Mouse (Mus musculus): Measurements from ENCODE around the gene Nectin1.

The Nectin1 gene

GRCm38 (mm10) chr9:43813156-43813555 is 69.4 kb downstream of the Nectin1 start:
- no peak for DNase-seq

GRCm38 (mm10) chr9:43822206-43822605 is 78.4 kb downstream of the Nectin1 start:
- no peak for DNase-seq

GRCm38 (mm10) chr9:43825178-43825577 is 81.4 kb downstream of the Nectin1 start:
- no peak for DNase-seq

GRCm38 (mm10) chr9:43826558-43827253 is 82.9 kb downstream of the Nectin1 start:
- DNase-seq = no peak

GRCm38 (mm10) chr9:43827593-43827992 is 83.8 kb downstream of the Nectin1 start:
- DNase-seq = peak; percentile 95

- peak; percentile 78 for DNase-seq
These were observed 85.2 kb downstream of the Nectin1 start for GRCm38 (mm10) chr9:43828960-43829359.

- DNase-seq = peak; percentile 81
These were observed 89.4 kb downstream of the Nectin1 start for GRCm38 (mm10) chr9:43833232-43833631.

- peak; percentile 75 for DNase-seq
These were observed 90.5 kb downstream of the Nectin1 start for GRCm38 (mm10) chr9:43834283-43834682.

GRCm38 (mm10) chr9:43838561-43838960 is 94.8 kb downstream of the Nectin1 start:
- DNase-seq = no peak

- DNase-seq = no peak
These were observed 99.3 kb downstream of the Nectin1 start for GRCm38 (mm10) chr9:43842921-43843577.

- no peak for DNase-seq
These were observed 99.9 kb downstream of the Nectin1 start for GRCm38 (mm10) chr9:43843711-43844127.

GRCm38 (mm10) chr9:43845660-43846455 is 102.1 kb downstream of the Nectin1 start:
- no peak for DNase-seq

GRCm38 (mm10) chr9:43847861-43848260 is 104.1 kb downstream of the Nectin1 start:
- DNase-seq = no peak

- DNase-seq = no peak
These were observed 106.5 kb downstream of the Nectin1 start for GRCm38 (mm10) chr9:43850281-43850680.

- DNase-seq = no peak
These were observed 107.4 kb downstream of the Nectin1 start for GRCm38 (mm10) chr9:43851154-43851553.

GRCm38 (mm10) chr9:43855887-43856286 is 112.1 kb downstream of the Nectin1 start:
- no peak for DNase-seq

Data from heart, adult 11 months (tissue).